Mouse (Mus musculus): Measurements from ENCODE around the gene Dmrtc1b. TPM values are rescaled to one million over a fixed set of nuclear protein-coding genes. Genes with fewer than 3 reads are reported as not detected.
"Not testable (repeated sequence)": the region's sequence is repeated elsewhere in the genome, so short reads cannot be mapped to it uniquely, and the experiment has no call there.

Dmrtc1b gene
- total RNA-seq (2021), result not detected
- long read RNA-seq, experiment 1, result 0 reads
- long read RNA-seq, experiment 2, result 0 reads

- not testable (repeated sequence) for DNase-seq
Measured at GRCm38 (mm10) chrX:102707535-102707934, at the start of gene Dmrtc1b, which contains the start of gene Gm9112. TSS of gene Dmrtc1b (plus strand) at chrX:102707865. TSS of gene Gm9112 (minus strand) at chrX:102707635.

- DNase-seq, result peak; percentile 9
Measured at GRCm38 (mm10) chrX:102660712-102661111, 47.0 kb upstream of the Dmrtc1b start.

GRCm38 (mm10) chrX:102666641-102667040 is 41.0 kb upstream of the Dmrtc1b start:
- no peak for DNase-seq

- not testable (repeated sequence) for DNase-seq
Measured at GRCm38 (mm10) chrX:102684706-102685105, 23.0 kb upstream of the Dmrtc1b start.

- not testable (repeated sequence) for DNase-seq
Measured at GRCm38 (mm10) chrX:102686872-102687271, 20.8 kb upstream of the Dmrtc1b start, which contains the start of gene Gm3880. TSS of gene Gm3880 (minus strand) at chrX:102686972.

- DNase-seq, result peak; percentile 5
Measured at GRCm38 (mm10) chrX:102689252-102689651, 18.4 kb upstream of the Dmrtc1b start.

GRCm38 (mm10) chrX:102700636-102701035 is 7.0 kb upstream of the Dmrtc1b start:
- DNase-seq, result peak; percentile 5

- not testable (repeated sequence) for DNase-seq
Measured at GRCm38 (mm10) chrX:102724226-102724625, 16.6 kb downstream of the Dmrtc1b start.

Other genes starting within 250 kb of the Dmrtc1b start
- 1 to 10 TPM; 3.2 to 4.9 TPM for gene Hdac8, start 202.5 kb upstream of the Dmrtc1b start, total RNA-seq (2021)
- 10 to 100 TPM; 58.1 to 85.2 TPM for gene Phka1, start 63.6 kb upstream of the Dmrtc1b start, total RNA-seq (2021)
- gene Gm3880, start 20.9 kb upstream of the Dmrtc1b start, total RNA-seq (2021), result not detected
- gene Gm9112, start 230 bp upstream of the Dmrtc1b start, total RNA-seq (2021), result not detected
- gene Dmrtc1c1, start 95.1 kb downstream of the Dmrtc1b start, total RNA-seq (2021), result not detected
- gene Dmrtc1c2, start 146.8 kb downstream of the Dmrtc1b start, total RNA-seq (2021), result not detected
- gene 1700031F05Rik, start 160.1 kb downstream of the Dmrtc1b start, total RNA-seq (2021), result not detected
- gene Dmrtc1a, start 200.8 kb downstream of the Dmrtc1b start, total RNA-seq (2021), result not detected
- not detected for gene 1700011M02Rik, start 201.0 kb downstream of the Dmrtc1b start, total RNA-seq (2021)
- not detected for gene 1700018G05Rik, start 220.5 kb downstream of the Dmrtc1b start, total RNA-seq (2021)